Mouse (Mus musculus) fibroblast of lung, adult 2 months (primary cell): Measurements from ENCODE around the gene Oxct1.

Source experiments
- DNase-seq: peaks from one replicate; pipeline ENCODE4 v3.0.0-alpha.2; 2011; ENCODE audit warnings: low read depth

The Oxct1 gene

GRCm38 (mm10) chr15:4026231-4026773, at the start of gene Oxct1:
Oxct1 (plus strand) TSS chr15:4026383.
- DNase-seq, result peak; percentile 77

GRCm38 (mm10) chr15:3978279-3978678, 47.9 kb upstream of the Oxct1 start:
- no peak for DNase-seq

- DNase-seq, result peak; percentile 74
These were observed 46.9 kb upstream of the Oxct1 start, which contains the start of gene Fbxo4 for GRCm38 (mm10) chr15:3979061-3979848. Fbxo4 (minus strand) TSS chr15:3979573.

GRCm38 (mm10) chr15:3979871-3980270, 46.3 kb upstream of the Oxct1 start:
- DNase-seq, result no peak

GRCm38 (mm10) chr15:3982732-3983131, 43.5 kb upstream of the Oxct1 start:
- DNase-seq, result no peak

GRCm38 (mm10) chr15:3984876-3985275, 41.3 kb upstream of the Oxct1 start:
- no peak for DNase-seq

- DNase-seq, result no peak
These were observed 38.2 kb upstream of the Oxct1 start for GRCm38 (mm10) chr15:3987981-3988380.

- no peak for DNase-seq
These were observed 31.2 kb upstream of the Oxct1 start for GRCm38 (mm10) chr15:3994852-3995447.

GRCm38 (mm10) chr15:3995448-3996266, 30.5 kb upstream of the Oxct1 start, which contains the start of gene AW549877:
AW549877 (minus strand) TSS chr15:3995744.
- peak; percentile 99 for DNase-seq

- DNase-seq, result no peak
These were observed 29.7 kb upstream of the Oxct1 start for GRCm38 (mm10) chr15:3996267-3997010.

- no peak for DNase-seq
These were observed 27.0 kb upstream of the Oxct1 start for GRCm38 (mm10) chr15:3999144-3999543.

GRCm38 (mm10) chr15:4000536-4000935, 25.6 kb upstream of the Oxct1 start:
- no peak for DNase-seq

GRCm38 (mm10) chr15:4013873-4014272, 12.3 kb upstream of the Oxct1 start:
- DNase-seq, result no peak

- no peak for DNase-seq
These were observed 5.5 kb upstream of the Oxct1 start for GRCm38 (mm10) chr15:4020711-4021110.

GRCm38 (mm10) chr15:4023747-4024146, 2.4 kb upstream of the Oxct1 start:
- no peak for DNase-seq

GRCm38 (mm10) chr15:4024726-4025507, 1.3 kb upstream of the Oxct1 start:
- DNase-seq, result peak; percentile 63

- DNase-seq, result no peak
These were observed 677 bp upstream of the Oxct1 start for GRCm38 (mm10) chr15:4025508-4025904.

- peak; percentile 58 for DNase-seq
These were observed 825 bp downstream of the Oxct1 start for GRCm38 (mm10) chr15:4026831-4027584.

GRCm38 (mm10) chr15:4027671-4028410, 1.7 kb downstream of the Oxct1 start:
- DNase-seq, result peak; percentile 11

GRCm38 (mm10) chr15:4028411-4028700, 2.2 kb downstream of the Oxct1 start:
- no peak for DNase-seq
